Mouse (Mus musculus): ENCODE measurements around the gene Nthl1. TPM values are rescaled to one million over a fixed set of nuclear protein-coding genes. Genes with fewer than 3 reads are reported as not detected.
A peak's percentile ranks its signal among the peaks of the same experiment; 100 is the strongest.

The Nthl1 gene
- polyA plus RNA-seq, 1 experiment from 2014 or later = 5.0 TPM

DNA sequence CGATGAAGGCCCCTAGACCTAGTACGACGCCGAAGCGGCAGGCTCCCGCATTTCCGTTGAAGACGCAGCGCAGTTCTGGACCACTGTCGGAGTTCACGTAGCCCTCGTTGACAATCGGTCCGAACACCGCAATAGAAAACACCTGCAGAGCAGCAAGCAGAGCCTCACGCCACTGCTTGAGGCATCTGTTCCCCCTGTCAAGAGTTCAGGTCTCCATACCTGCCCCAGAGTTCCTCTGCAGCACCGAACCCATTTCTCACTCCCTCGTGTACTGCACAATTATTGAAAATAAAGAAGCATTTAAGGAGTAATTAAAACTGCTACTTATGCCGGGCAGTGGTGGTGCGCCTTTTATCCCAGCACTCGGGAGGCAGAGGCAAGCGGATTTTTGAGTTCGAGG, 55.1 kb downstream of the Nthl1 start:
- Histone ChIP-seq H3K4me1 (replicated peaks; ENCODE audit: control insufficient read depth, insufficient read depth, low read length) (peaks cover 6% of the 10 kb centered on the region; the same call in 1 of the 2 replicates), H3K9me3 (ENCODE audit: control insufficient read depth) (no peaks in the 10 kb centered on the region), H3K4me3 (ENCODE audit: low read depth, low read length) (peak overlapping the region; percentile 38), H3K27me3 (replicated peaks; ENCODE audit: control insufficient read depth, insufficient read depth, low read length) (peaks cover 36% of the 10 kb centered on the region), H3K27ac (ENCODE audit: low read depth, low read length) (no peak overlapping the region), H3K9ac (ENCODE audit: low read depth, low read length) (no peak overlapping the region), H3K4me2 (replicated peaks; ENCODE audit: low read depth) (peak overlapping the region; percentile 61), H3K36me3 (ENCODE audit: control insufficient read depth, insufficient read depth) (peaks cover 4% of the 10 kb centered on the region; the same call in 1 of the 2 replicates)
- 23% methylated on average over 23 of the region's 23 CpGs for WGBS
- ATAC-seq = no peak
- TF ChIP-seq CTCF (IDR thresholded peaks at IDR 0.05; ENCODE audit: low read depth) = no peak

Small RNA genes lying within 50 kb of the gene (microRNA-seq; reads per million reads assigned to microRNA genes)
- not detected for gene Gm24589

Other genes starting within 250 kb of the Nthl1 start
- 111 and 114 TPM in 2 replicates for gene Rnps1, start 218.1 kb upstream of the Nthl1 start, polyA plus RNA-seq (2015; fragmentation: Nextera tagmentation; extraction: Ambion mirVana)
- 96.4 and 106 TPM in 2 replicates for gene Eci1, start 206.0 kb upstream of the Nthl1 start, polyA plus RNA-seq (2015; fragmentation: Nextera tagmentation; extraction: Ambion mirVana)
- gene Dnase1l2, start 189.6 kb upstream of the Nthl1 start, polyA plus RNA-seq (2015; fragmentation: Nextera tagmentation; extraction: Ambion mirVana) = 0.73 and 0.80 TPM in 2 replicates
- gene E4f1, start 162.4 kb upstream of the Nthl1 start, polyA plus RNA-seq (2015; fragmentation: Nextera tagmentation; extraction: Ambion mirVana) = 5.0 and 5.2 TPM in 2 replicates
- 64.5 and 69.4 TPM in 2 replicates for gene Pgp, start 162.3 kb upstream of the Nthl1 start, polyA plus RNA-seq (2015; fragmentation: Nextera tagmentation; extraction: Ambion mirVana)
- not detected in 2 replicates for gene Bricd5, start 158.8 kb upstream of the Nthl1 start, polyA plus RNA-seq (2015; fragmentation: Nextera tagmentation; extraction: Ambion mirVana)
- gene Mlst8, start 153.6 kb upstream of the Nthl1 start, polyA plus RNA-seq (2015; fragmentation: Nextera tagmentation; extraction: Ambion mirVana) = 11.9 and 12.9 TPM in 2 replicates
- gene Caskin1, start 144.1 kb upstream of the Nthl1 start, polyA plus RNA-seq (2015; fragmentation: Nextera tagmentation; extraction: Ambion mirVana) = 0.69 and 0.78 TPM in 2 replicates
- 39.7 and 41.2 TPM in 2 replicates for gene Traf7, start 104.7 kb upstream of the Nthl1 start, polyA plus RNA-seq (2015; fragmentation: Nextera tagmentation; extraction: Ambion mirVana)
- 0.31 and 0.63 TPM in 2 replicates for gene Rab26, start 98.5 kb upstream of the Nthl1 start, polyA plus RNA-seq (2015; fragmentation: Nextera tagmentation; extraction: Ambion mirVana)
- gene Pkd1, start 82.8 kb upstream of the Nthl1 start, polyA plus RNA-seq (2015; fragmentation: Nextera tagmentation; extraction: Ambion mirVana) = 5.4 and 8.3 TPM in 2 replicates
- gene Tsc2, start 50 bp upstream of the Nthl1 start, polyA plus RNA-seq (2015; fragmentation: Nextera tagmentation; extraction: Ambion mirVana) = 24.7 and 25.8 TPM in 2 replicates
- gene Slc9a3r2, start 17.6 kb downstream of the Nthl1 start, polyA plus RNA-seq (2015; fragmentation: Nextera tagmentation; extraction: Ambion mirVana) = 26.5 and 30.1 TPM in 2 replicates
- 0.20 TPM in 1 of 2 replicates, not detected in the other for gene Npw, start 25.8 kb downstream of the Nthl1 start, polyA plus RNA-seq (2015; fragmentation: Nextera tagmentation; extraction: Ambion mirVana)
- 13.4 and 13.5 TPM in 2 replicates for gene Zfp598, start 37.0 kb downstream of the Nthl1 start, polyA plus RNA-seq (2015; fragmentation: Nextera tagmentation; extraction: Ambion mirVana)
- 6.0 and 6.2 TPM in 2 replicates for gene Syngr3, start 57.3 kb downstream of the Nthl1 start, polyA plus RNA-seq (2015; fragmentation: Nextera tagmentation; extraction: Ambion mirVana)
- gene Gfer, start 63.5 kb downstream of the Nthl1 start, polyA plus RNA-seq (2015; fragmentation: Nextera tagmentation; extraction: Ambion mirVana) = 42.0 and 42.2 TPM in 2 replicates
- 32.4 and 38.0 TPM in 2 replicates for gene Noxo1, start 63.6 kb downstream of the Nthl1 start, polyA plus RNA-seq (2015; fragmentation: Nextera tagmentation; extraction: Ambion mirVana)
- gene Tbl3, start 75.0 kb downstream of the Nthl1 start, polyA plus RNA-seq (2015; fragmentation: Nextera tagmentation; extraction: Ambion mirVana) = 23.8 and 25.2 TPM in 2 replicates
- gene Rnf151, start 85.4 kb downstream of the Nthl1 start, polyA plus RNA-seq (2015; fragmentation: Nextera tagmentation; extraction: Ambion mirVana) = not detected in 2 replicates
- 757 and 776 TPM in 2 replicates for gene Rps2, start 85.4 kb downstream of the Nthl1 start, polyA plus RNA-seq (2015; fragmentation: Nextera tagmentation; extraction: Ambion mirVana)
- 406 and 413 TPM in 2 replicates for gene Ndufb10, start 91.8 kb downstream of the Nthl1 start, polyA plus RNA-seq (2015; fragmentation: Nextera tagmentation; extraction: Ambion mirVana)
- 0.27 TPM in 1 of 2 replicates, not detected in the other for gene Rpl3l, start 95.1 kb downstream of the Nthl1 start, polyA plus RNA-seq (2015; fragmentation: Nextera tagmentation; extraction: Ambion mirVana)
- gene Msrb1, start 104.0 kb downstream of the Nthl1 start, polyA plus RNA-seq (2015; fragmentation: Nextera tagmentation; extraction: Ambion mirVana) = 47.4 and 47.8 TPM in 2 replicates
- gene Hs3st6, start 120.3 kb downstream of the Nthl1 start, polyA plus RNA-seq (2015; fragmentation: Nextera tagmentation; extraction: Ambion mirVana) = 0.25 and 0.47 TPM in 2 replicates
- gene Meiob, start 171.6 kb downstream of the Nthl1 start, polyA plus RNA-seq (2015; fragmentation: Nextera tagmentation; extraction: Ambion mirVana) = 0.08 and 0.10 TPM in 2 replicates
- gene Hagh, start 207.5 kb downstream of the Nthl1 start, polyA plus RNA-seq (2015; fragmentation: Nextera tagmentation; extraction: Ambion mirVana) = 104 and 105 TPM in 2 replicates
- 165 and 195 TPM in 2 replicates for gene Fahd1, start 217.7 kb downstream of the Nthl1 start, polyA plus RNA-seq (2015; fragmentation: Nextera tagmentation; extraction: Ambion mirVana)
- 17.2 and 18.3 TPM in 2 replicates for gene Igfals, start 233.3 kb downstream of the Nthl1 start, polyA plus RNA-seq (2015; fragmentation: Nextera tagmentation; extraction: Ambion mirVana)

Data from intestine, postnatal 0 days (tissue).